ENCODE assay signal across 16 mouse cellular contexts in genomic region chr8:122345181-122346095, GRCm38 (mm10). TPM values are rescaled to one million over a fixed set of nuclear protein-coding genes. Genes with fewer than 3 reads are reported as not detected.
DNase-seq lines count a peak whose midpoint lies in the region; TF ChIP-seq lines count a peak whose summit lies in the region.
"Had no signal": no experiment of that assay in that cellular context is flagged by ENCODE, and none has a peak within 500 bp of the region (broad histone marks: within the 10 kb centered on the region; RNA-seq: fewer than 3 reads in every experiment).

No protein-coding gene starts in this region.

- no peak for TF ChIP-seq CTCF in left cerebral cortex, adult 2 months (IDR thresholded peaks at IDR 0.05)
- no peak for TF ChIP-seq CTCF in bone marrow, adult 2 months (IDR thresholded peaks at IDR 0.05; ENCODE audit: control insufficient read depth, insufficient read depth, low read length)

- DNase-seq in heart, adult 11 months: peak; percentile 91
- DNase-seq in heart, postnatal 4 days: no peak
- no peak for DNase-seq in left cerebral cortex, adult 2 months (ENCODE audit: extremely low spot score in 1 of 2, low spot score in 2 of 2)
- DNase-seq in left cerebral cortex, postnatal 25 days (ENCODE audit: low spot score in 2 of 2): no peak
- DNase-seq in MN1 (ENCODE audit: low spot score): no peak
- DNase-seq in embryo, embryonic 10 days (ENCODE audit: low spot score): no peak
- DNase-seq: adrenal gland, adult 2 months; kidney, adult 11 months; right cerebral cortex, adult 18-20 months had no signal

- no peaks in the 10 kb centered on the region for H3K36me3 ChIP-seq in macrophage (ENCODE audit: inconsistent target)
- H3K36me3 ChIP-seq: lung, embryonic 15.5 days had no signal

- H3K4me3 ChIP-seq in left cerebral cortex, adult 2 months: no peak overlapping the region
- H3K4me3 ChIP-seq in bone marrow, adult 2 months (replicated peaks; ENCODE audit: control insufficient read depth, low read depth, low read length): no peak overlapping the region
- no peak overlapping the region for H3K4me3 ChIP-seq in macrophage (ENCODE audit: inconsistent target)
- H3K4me3 ChIP-seq: lung, embryonic 15.5 days had no signal

- H3K27ac ChIP-seq in left cerebral cortex, adult 2 months: peak overlapping the region; percentile 16; the same call in 1 of the 2 replicates
- peak overlapping the region; percentile 46 for H3K27ac ChIP-seq in bone marrow, adult 2 months (ENCODE audit: control insufficient read depth, insufficient read depth, low read depth, low read length, poor library complexity)
- peak overlapping the region; percentile 27 for H3K27ac ChIP-seq in macrophage

- intact Hi-C loops in left cerebral cortex, adult 2 months (cut with DNase I): loop anchor here (2.0 kb wide), 1 partner anchor 15 kb away; the partner anchor contains the start of gene Trhr2
- intact Hi-C loops in left cerebral cortex, postnatal 25 days (cut with DNase I): no loop called here

- peaks cover 13% of the 10 kb centered on the region for H3K4me1 ChIP-seq in bone marrow, adult 2 months (ENCODE audit: control insufficient read depth, insufficient read depth, low read length)

- WGBS in bone marrow, adult 2 months: 26% methylated on average over 12 of the region's 12 CpGs
- WGBS in macrophage (ENCODE audit: missing documents): 48% methylated on average over 12 of the region's 12 CpGs

- no peaks in the 10 kb centered on the region for H3K79me2 ChIP-seq in macrophage (ENCODE audit: inconsistent target)

- peak; percentile 27; the same call in 1 of the 2 replicates for TF ChIP-seq POLR2A in bone marrow, adult 2 months (IDR thresholded peaks at IDR 0.05; ENCODE audit: borderline replicate concordance, control insufficient read depth, low read depth, low read length)

RNA-seq across cellular contexts. Expression of gene Trhr2, which starts 15.1 kb away (rescaled TPM):
- not detected for total RNA-seq in heart, postnatal 4 days (2021)
- total RNA-seq in left cerebral cortex, adult 2 months (2021): 10 to 100 TPM in 1 of 2 experiments, 1 to 10 TPM in 1; 7.1 to 11.4 TPM
- total RNA-seq in left cerebral cortex, postnatal 25 days (2021): 1 to 10 TPM; 7.0 to 7.2 TPM
- polyA plus RNA-seq in bone marrow, adult 2 months (2011; ENCODE audit: insufficient read depth, insufficient read length, low replicate concordance, missing spikeins): not detected in 2 replicates
- total RNA-seq in macrophage (2018; cell fraction: chromatin; rRNA removed): not detected
- not detected for total RNA-seq in macrophage (2018; cell fraction: cytosol; rRNA removed)
- not detected for total RNA-seq in macrophage (2018; cell fraction: nucleus; rRNA removed)
- polyA plus RNA-seq in macrophage (2018): not detected in 3 replicates
- total RNA-seq: adrenal gland, adult 2 months; hematopoietic stem cell, adult 5-6 weeks had no signal
- polyA plus RNA-seq: adrenal gland, adult 2 months; lung, embryonic 15.5 days; midbrain, embryonic 11.5 days; neural tube, embryonic 14.5 days; stomach, embryonic 14.5 days had no signal

RNA-seq across cellular contexts. Expression of gene Zc3h18, which starts 31.0 kb away (rescaled TPM):
- 10 to 100 TPM; 28.4 to 31.1 TPM for total RNA-seq in heart, postnatal 4 days (2021)
- 10 to 100 TPM; 42.3 to 45.0 TPM for total RNA-seq in left cerebral cortex, adult 2 months (2021)
- 10 to 100 TPM; 35.7 to 39.1 TPM for total RNA-seq in left cerebral cortex, postnatal 25 days (2021)
- 38.3 and 50.7 TPM in 2 replicates for polyA plus RNA-seq in bone marrow, adult 2 months (2011; ENCODE audit: insufficient read depth, insufficient read length, low replicate concordance, missing spikeins)
- 100 to 1,000 TPM in 18 of 26 experiments, 10 to 100 TPM in 8; 69.3 to 118 (median 106) TPM for total RNA-seq in macrophage (2018; cell fraction: chromatin; rRNA removed)
- total RNA-seq in macrophage (2018; cell fraction: cytosol; rRNA removed): 10 to 100 TPM; 23.8 to 37.2 (median 29.8) TPM
- 10 to 100 TPM; 46.9 to 96.7 (median 62.6) TPM for total RNA-seq in macrophage (2018; cell fraction: nucleus; rRNA removed)
- polyA plus RNA-seq in macrophage (2018): 28.5 to 44.3 TPM (median 38.9 TPM) in 3 replicates

Comparison
In these comparisons a context has a peak if more than half of its experiments do, and no peak if none do; other contexts are left out.
1. RNA of gene Trhr2, which starts 15.1 kb away (total RNA-seq): 7.1 to 11.4 TPM in left cerebral cortex, adult 2 months and 7.0 to 7.2 TPM in left cerebral cortex, postnatal 25 days; not detected in heart, postnatal 4 days; every median in the first group is over 4 times any median in the second.
2. Peak in every context shown above with its lines, with median percentiles within 50 percentile points of each other: H3K27ac ChIP-seq.